Mouse (Mus musculus) embryo, embryonic 9.5 days (tissue): ENCODE measurements around the gene Hcfc1r1.

Experiments
- DNase-seq: peaks from one replicate; pipeline ENCODE4 v3.0.0-alpha.2; 2017; ENCODE audit errors: extremely low spot score

Hcfc1r1 gene

DNA sequence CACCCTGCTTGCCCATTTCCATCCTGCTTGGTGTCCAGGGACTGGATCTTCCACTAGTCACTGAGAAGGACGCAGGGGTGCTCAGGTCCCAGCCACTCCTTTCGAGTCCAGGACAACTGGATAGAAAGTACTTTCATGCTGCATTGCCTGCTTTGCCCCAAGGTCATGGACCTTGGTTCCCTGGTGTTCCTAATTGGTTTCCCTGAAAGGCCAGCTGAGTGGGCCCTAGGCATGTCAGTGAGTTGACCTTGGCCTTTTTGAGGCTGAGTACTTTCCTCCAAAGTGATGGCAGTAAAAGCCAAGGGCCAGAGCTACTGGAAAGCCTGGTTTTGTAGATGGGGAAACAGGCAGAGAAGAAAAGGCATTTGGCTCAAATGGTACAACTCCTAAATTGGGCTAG, 48.5 kb downstream of the Hcfc1r1 start:
- DNase-seq, result no peak

DNA sequence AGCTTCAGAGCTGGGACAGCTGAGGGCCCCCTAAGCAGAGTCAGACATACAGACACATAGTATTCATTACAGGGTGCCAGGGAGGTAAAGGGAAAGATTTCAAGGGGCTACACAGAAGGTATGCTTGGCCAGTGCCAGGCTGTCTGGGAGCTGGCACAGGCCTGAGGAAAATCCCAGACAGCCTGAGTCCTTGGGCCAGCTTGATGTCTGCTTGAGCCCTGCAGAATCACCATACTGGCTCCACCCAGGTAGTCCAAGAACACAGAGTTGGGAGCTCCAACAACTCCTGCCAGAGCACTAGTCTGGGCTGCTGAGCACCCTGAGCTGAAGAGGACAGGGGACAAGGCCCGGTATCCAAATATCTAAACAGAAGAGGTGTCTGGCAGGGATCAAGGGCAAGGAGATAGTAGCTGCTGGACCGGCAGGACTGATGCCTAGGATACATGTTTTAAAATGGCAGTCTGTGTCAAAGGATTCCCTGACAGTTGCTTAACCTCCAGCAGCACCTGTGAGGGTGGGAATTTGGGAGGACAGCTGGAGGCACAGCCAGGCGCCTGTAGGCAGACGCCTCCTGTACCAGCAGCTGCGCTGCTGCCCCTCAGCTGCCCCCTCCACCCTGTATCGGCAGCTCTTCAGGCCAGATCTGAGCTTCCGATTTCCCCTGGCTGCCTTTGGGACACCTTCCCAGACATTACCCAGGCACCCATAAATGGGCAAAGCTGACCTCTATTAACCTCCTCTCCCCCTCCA, 49.2 kb downstream of the Hcfc1r1 start, which contains the start of gene 1520401A03Rik:
Gene 1520401A03Rik, minus strand, starts transcription at position 408 of the 750 bp plus-strand sequence.
- no peak for DNase-seq
